Mouse (Mus musculus): ENCODE measurements around the gene Glod5.

Gene Glod5

GRCm38 (mm10) chrX:7967596-7968201, 50.6 kb downstream of the Glod5 start:
- no peak for DNase-seq

GRCm38 (mm10) chrX:7966161-7966560, 52.1 kb downstream of the Glod5 start:
- DNase-seq: no peak

- no peak for DNase-seq
Measured at GRCm38 (mm10) chrX:7963829-7964626, 54.3 kb downstream of the Glod5 start.

GRCm38 (mm10) chrX:7958868-7959267, 59.4 kb downstream of the Glod5 start:
- DNase-seq: no peak
